Mouse (Mus musculus) thymus, postnatal 4 days (tissue): ENCODE results near the gene Qtrt1.

ENCODE experiments used
- DNase-seq: peaks from one replicate; pipeline ENCODE4 v3.0.0; 2021

The Qtrt1 gene

DNA sequence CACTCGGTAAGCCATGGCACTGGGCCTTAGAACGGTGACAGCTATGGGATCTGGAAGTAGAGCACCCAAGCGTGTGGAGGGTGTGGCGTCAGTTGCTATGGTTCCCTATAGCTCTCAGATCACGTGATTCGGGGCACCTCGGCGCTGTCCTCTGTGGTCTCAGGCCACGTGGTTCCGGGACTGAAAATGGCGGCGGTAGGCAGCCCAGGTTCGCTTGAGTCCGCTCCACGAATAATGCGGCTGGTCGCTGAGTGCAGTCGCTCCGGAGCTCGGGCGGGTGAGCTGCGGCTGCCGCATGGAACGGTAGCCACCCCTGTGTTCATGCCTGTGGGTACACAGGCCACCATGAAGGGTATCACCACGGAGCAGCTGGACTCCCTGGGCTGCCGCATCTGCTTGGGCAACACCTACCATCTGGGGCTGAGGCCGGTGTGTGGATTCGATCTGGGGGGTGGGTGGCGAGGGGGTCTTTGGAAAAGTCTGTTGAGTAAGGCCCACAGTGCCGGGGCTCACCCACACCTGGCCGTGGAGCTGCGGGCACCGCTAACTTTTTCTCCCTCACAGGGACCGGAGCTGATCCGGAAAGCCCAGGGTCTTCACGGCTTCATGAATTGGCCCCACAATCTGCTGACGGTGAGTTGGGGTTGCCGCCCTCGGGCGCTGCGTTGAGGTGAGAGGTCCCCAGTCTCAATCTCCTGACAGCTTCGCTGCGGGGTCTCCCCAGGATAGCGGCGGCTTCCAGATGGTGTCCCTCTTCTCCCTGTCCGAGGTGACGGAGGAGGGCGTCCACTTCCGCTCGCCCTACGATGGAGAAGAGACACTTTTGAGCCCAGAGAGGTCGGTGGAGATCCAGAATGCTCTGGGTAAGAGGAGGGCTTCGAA is at the start of gene Qtrt1:
TSS of gene Qtrt1 (plus strand) at position 169 of the 882 bp plus-strand sequence.
- peak; percentile 80 for DNase-seq

DNA sequence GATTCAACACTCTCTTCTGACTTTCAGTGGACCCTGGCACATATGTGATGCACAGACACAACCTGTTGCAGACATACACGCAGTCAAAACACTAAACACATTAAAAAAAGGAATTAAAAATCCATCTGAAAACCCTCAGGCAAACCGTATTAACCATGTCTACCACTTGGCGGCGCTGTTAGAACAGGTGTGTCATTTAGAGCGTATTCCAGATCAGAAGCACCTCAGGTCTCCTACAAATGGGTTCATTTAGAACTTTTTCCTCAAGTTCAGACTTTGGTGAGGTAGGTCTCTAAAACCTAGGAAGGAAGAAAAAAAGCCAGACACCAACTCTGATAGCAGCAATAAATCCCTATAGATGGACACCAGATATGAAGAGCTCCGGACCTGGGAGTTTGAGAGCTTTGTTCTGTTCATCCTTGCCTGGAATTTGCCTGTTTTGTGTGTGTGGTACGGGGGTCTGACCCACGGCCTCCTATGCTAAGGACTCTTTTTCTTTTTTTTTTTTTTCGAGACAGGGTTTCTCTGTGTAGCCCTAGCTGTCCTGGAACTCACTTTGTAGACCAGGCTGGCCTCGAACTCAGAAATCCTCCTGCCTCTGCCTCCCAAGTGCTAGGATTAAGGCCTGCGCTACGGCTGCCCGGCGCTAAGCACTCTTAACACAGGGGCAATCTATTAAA is 45.0 kb upstream of the Qtrt1 start:
- peak; percentile 91 for DNase-seq

DNA sequence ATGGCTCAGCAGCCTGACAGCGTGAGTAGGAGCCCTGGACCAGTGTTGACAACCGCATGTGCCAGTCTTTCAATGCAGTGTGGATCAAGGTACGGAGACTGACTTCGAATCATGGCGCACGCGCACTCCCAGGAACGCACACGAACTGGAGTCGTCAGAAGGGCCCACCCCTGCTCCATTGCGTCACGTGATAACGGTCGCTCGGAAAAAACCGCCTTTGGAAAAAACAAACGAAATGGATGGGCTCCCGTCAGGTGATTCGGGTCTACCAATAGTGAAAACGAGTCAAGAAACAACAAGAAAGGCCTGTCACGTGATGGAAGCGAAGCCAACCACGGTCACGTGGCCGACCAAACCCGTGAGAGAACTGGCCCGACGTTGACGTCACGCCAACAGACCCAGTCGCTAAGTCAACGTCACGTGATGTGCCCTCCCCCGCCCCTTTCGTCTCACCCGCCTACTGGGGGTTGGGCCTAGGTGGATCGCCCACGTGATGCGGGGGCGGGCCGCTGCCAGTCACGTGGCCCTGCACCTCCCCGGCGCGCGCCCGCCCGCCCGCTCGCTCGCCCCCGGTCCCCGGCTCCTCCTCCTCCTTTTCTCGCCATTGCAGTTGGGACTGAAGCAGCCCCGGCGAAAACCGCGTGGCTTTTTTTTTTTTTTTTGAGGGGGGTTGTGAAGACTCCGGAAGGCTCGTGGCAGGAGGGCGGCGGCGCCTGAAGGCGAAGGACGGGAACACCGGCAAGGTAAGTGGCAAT is 44.1 kb upstream of the Qtrt1 start, which contains the start of gene Ilf3:
TSS of gene Ilf3 (plus strand) at position 515 of the 755 bp plus-strand sequence.
- peak; percentile 99 for DNase-seq

DNA sequence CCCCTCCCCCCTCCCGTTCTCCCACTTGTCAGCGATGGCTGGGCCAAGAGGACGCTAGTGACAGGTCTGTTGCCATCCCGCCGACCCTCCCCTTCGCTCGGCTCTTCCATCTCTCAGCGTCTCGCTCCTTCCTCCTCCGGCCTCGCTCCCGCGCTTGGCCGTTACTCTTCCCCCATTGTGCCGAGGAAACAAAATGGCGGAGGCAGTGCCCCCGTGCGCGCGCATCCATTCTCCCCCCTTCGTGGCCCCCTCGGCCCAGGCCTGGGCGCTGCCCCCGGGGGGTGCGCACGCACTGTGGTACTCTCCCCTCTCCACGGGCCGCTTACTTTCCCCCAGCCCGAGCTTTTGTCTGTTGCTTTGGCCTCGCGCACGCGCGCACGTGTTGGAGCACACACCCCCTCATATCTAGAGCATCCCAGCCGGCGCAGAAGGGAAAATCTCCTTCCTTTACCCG is 43.5 kb upstream of the Qtrt1 start:
- peak; percentile 93 for DNase-seq

DNA sequence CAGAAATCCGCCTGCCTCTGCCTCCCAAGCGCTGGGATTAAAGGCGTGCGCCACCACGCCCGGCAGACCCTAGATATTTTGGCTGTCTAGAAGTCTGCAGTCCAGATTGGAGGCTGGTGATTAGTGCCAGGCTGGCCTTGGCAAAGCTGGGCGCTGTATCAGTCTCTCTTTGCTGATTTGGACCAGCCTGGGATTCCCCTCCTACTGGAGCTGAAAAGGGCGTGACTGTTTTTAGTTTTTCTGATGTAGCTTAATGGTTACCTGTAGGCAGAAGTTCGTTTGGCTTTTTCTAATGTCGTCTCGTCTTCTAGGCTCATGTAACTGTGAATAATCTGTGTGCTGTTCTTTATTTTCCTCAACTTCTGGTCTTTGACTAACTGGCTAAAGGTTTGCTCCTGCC is 42.6 kb upstream of the Qtrt1 start:
- no peak for DNase-seq

DNA sequence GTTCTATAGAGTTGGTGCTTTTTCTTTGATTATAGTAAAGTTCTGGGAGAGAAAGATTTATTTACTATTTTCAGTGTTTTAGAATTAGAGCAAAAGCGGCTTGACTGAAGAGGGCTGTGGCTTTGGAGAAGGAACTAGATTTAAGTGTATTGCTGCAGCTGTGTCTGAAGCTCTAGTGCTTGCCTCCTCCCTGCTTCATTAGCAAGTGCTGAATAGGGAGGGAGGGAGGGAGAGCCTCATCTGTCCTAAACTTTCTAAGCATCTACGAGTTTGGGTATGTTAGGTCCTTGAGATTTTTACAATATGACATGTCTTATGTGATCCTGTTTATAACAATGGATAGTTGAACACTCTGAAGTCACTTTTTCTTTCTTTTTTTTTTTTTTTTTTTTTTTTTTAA is 40.8 kb upstream of the Qtrt1 start:
- no peak for DNase-seq

DNA sequence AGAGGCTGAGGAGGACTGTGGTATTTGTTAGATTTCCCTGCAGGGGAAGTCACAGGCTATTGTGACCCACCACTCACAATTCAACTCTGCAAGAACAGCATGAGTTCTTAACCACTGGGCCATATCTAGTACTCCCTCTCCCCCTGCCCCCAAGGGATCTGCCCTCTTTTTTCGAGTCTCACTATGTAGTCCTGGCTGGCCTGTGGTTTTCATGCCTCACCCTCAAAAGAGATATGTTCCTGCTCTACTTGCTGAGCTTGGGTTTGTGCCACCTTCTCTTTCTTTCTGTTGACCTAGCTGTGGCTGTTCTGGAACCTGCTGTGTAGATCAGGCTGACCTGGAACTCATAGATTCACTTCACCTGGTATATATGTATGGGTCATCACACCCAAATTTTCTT is 39.1 kb upstream of the Qtrt1 start:
- DNase-seq, result no peak

DNA sequence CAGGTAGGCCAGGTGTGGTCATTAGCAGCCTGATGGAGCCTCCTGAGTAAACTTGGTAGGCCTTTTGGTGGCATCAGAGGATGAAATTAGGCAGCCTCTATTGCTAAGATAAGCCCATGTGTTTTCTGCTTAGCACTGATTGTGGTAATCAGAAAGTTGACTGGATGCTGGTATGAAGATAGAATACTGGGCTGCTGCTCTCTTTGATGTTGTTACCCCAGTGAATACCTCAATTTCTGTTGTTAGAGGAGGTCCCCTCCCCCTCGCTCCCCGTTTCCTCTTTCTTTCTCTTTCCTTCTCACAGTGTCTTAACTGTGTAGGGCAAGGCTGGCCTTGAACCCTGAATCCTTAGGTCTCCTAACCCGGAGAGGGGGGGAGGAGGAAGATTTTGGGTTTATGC is 32.4 kb upstream of the Qtrt1 start:
- DNase-seq, result peak; percentile 50

DNA sequence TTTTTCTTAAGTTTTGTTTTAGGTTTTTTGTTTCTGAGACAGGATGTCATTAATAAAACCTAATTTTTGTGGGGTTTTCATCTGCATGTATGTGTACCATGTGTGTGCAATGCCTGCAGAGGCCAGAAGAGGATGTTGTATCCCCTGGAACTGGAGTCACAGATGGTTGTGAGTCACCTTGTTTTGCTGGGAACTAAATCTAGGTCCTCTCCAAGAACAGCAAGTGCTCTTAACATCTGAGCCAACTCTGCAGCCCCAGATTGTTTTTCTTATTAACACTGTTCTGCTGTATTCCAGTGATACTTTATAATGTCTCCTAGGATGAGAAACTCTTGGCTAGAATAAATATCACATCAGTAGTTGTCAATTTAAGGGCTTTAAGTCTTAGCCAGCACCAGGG is 30.8 kb upstream of the Qtrt1 start:
- DNase-seq, result no peak

DNA sequence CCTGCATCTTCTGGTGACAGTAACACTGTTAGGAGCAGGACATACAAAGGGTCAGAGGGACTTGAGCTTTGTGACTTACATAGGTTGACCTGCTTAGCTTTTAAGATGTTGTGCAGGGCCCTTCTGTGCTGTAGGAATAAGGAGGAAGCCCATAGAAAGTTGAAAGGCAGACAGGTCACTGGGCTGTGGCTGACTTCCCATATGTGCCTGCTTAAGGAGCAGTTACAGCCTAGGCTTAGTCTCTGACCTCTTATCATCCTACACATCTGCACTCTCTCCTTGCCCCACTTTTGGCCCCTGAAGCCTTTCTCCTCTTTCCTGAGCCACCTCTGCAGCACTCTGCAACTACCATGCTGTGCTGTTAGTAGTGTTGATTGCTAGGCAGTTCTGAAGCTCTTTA is 27.7 kb upstream of the Qtrt1 start:
- no peak for DNase-seq

DNA sequence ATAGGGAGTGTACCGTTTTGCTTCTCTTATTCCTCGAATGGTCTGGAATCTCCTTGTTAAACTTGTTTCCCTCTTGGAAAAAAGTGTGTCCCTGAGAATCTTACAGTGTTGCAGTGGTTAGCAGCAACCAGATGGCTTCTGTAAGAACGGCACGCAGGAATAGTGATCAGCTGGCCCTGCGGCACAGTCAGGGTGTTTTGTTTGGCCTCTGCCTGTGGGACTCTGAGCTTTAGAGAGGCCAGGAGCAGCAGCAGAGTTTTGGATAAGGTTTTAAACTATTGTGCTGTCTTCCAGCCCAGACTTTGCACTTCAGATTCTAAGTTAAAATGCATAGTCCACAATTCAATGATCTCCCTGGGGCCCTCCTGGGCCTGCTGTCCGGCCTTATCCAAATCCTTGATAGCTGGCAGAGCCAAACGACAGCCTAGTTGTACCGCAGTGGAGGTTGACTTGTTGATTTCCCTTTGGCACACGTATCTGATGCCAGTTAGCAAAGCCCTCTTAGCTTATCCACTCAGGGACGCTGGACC is 18.9 kb upstream of the Qtrt1 start:
- no peak for DNase-seq

DNA sequence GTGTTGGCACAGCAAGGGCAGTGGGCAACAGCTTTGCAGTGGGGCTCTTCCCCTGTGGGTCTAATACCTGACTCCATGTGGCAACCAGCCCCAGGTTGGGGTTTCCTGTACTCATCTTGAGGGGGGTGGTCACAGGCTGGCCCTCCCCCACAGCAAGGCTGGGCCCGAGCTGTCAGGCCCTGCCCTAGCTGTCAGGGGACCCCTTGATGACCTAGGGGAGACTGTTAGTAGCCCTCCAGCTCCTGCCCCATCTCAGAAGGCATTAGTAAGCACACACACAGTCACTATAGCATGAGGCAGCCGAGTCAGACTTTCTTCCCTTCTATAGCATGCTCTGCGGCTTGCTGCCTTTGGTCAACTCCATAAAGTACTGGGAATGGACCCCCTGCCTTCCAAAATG is 15.9 kb upstream of the Qtrt1 start:
- DNase-seq, result no peak

DNA sequence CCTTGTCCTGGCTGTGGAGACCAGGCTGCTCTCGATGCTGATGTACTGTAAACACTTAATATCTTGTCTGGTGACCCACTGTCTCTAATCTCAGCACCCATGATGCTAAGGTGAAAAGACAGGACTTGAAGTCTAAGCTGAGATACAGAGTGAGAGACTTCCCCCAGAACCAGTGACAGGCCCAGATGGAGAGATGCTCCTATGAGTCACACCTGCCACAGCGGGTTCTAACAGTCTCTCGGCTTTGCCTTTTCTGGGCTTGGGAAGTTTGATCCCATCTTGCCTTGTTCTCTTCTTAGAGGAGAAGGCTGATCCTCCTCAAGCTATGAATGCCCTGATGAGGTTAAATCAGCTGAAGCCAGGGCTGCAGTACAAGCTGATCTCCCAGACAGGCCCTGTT is 14.5 kb upstream of the Qtrt1 start:
- no peak for DNase-seq

DNA sequence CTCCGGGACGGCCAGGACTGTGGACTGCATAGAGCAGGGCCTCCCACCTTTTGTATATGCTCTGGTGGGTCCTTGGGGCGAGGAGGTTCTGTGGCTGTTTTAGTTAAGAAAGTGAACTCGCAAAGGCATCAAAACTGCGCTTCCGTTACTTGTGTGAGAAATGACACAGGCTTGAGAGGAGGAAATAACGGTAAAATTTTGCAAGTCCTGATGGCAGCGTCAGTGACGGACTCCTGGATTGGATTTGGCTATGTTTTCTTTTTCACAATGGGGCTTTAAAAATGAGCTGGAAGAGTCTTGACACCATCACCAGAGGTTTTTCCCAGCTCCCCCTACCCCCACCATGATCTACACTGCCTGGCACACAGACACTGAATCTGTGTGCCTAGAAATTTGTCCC is 10.6 kb upstream of the Qtrt1 start:
- no peak for DNase-seq

DNA sequence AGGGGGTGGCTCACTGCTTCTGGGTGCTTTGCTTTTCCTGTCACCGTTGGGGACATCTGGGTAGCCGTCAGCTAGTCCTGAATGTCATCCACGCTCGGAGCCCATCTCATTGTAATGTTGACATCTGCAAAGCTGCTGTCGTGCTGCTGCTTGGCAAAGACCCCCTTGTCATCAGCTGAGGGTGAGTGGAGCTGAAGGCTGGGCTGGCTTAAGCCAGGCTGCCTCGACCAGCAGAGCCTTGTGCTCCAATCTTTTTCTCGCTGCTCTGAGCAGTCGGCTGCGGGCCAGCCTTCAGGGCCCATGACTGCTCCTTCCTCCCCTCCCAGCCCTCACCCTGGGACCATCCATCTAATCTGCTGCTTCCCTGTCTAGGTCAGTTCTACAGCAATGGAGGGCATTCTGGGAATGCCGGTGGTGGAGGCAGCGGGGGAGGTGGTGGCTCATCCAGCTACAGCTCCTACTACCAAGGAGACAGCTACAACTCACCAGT is 8.8 kb upstream of the Qtrt1 start:
- no peak for DNase-seq

DNA sequence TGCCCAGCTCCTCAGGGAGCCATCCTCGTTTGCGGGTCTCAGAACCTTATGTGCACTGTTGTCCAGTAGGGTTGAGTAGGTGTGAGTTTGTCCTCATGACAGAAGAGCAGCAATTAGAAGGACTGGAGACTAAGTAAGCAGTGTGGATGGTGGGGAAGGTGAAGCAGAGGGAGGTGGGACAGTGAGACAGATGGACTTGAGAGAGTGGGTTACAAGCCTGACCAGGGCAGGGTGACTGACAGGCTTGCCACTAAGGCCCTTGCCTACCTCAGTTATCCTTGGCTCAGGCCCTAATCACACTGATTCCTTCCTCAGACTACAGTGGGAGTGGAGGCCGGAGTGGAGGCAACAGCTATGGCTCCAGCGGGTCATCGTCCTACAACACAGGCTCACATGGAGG is 7.9 kb upstream of the Qtrt1 start:
- no peak for DNase-seq

DNA sequence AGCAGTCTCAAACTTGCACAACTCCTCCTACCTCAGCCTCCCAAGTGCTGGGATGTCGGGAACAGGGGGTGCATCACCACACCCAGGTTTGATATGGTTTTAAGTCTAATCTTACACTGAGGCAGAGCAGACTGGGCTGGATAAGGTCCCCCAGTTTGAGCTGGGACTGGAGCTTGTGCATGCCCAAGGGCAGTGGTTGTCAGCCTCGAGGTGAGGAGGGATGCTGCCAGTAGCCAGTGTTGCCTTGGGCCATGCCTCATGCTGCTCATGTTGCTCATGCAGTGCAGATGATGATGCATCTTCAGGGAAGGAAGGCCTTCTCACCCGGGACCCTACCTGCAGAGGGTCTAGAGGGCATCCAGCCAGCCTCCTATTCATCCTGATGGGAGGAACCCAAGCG is 6.1 kb upstream of the Qtrt1 start:
- no peak for DNase-seq

DNA sequence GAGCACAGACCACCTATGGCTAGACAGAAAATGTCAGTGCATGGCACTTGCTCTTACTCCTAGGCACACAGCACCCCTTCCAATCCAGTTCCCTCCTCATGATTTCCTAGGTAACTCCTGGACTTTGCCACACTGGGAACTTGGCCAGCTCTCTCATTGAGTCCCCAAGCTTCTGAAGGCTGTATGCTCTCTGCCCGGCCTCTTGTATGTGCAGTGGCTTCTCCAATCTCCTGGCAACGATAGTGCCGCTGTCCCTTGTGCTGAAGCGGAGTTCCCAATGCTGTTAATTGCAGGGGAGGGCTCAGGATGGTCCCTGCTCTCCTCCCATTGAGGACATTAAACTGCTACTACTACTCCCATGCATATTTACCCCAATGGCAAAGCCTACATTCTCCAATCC is 3.7 kb upstream of the Qtrt1 start:
- peak; percentile 40 for DNase-seq

DNA sequence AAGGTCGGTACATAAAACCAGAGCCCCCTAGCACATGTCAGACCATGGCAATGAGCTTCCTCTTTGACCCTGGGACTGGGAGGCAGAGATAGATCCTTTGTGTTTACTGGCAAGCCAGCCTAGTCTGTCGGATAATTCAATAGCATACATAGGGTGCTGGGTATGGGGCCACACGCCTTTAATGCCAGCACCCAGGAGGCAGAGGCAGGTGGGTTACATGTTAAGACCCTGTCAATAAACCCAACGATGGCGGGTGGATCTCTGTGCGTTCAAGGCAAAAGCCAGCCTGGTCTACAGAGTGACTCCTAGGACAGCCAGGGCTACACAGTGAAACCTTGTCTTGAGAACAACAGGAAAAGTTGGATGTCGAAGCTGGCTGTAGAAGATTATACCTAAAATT is 3.0 kb upstream of the Qtrt1 start:
- no peak for DNase-seq

DNA sequence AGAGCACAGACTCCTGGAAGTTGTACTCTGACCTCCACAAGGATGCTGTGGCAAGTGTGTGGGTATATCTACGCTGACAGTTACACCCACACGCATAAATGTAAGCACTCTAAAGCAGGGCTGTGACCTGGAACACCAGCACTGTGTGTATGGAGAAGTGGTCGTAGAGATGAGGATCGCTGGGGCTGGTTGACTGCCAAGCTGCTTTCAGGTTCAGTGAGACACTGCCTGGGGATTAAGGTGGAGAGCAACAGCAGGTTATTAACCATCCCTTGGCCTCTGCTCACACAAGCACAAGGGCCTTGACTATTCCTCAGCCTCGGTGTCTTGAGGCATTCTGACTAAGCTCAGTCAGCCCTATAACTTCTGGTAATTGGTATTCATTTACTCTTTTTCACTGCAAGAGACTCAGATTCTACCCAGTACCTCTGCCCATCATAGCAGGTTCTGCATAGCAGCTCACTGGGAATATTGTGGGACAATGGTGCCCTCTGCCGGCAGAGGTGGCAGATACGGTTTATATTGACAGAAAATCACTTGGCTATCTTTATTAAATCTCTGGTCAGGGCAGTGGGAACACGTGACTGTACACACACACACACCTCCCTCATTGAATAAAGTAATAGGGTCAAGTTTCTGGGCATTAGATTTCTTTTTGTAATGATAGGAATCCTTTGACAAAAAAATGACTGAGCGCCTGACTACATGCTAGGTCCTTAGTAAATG is 1.9 kb upstream of the Qtrt1 start:
- peak; percentile 91 for DNase-seq

DNA sequence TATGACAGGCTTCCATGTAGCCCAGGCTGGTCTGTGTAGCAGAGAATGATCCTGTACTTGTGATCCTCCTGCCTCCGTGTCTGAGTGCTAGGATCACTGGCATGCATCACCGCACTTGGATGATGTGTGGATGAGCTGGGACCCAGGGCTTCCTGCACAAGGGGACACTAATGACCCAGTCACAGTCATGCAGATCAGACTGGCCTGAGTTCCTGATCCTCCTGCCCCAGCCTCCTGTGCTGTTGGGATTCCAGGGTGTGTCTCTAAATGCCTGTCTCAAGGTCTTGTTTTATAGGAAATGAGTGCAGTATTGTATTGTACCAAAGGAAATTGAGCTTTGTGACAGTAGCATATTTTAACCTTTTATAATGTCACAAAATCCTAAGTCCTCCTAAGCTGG is 6.2 kb downstream of the Qtrt1 start:
- no peak for DNase-seq

DNA sequence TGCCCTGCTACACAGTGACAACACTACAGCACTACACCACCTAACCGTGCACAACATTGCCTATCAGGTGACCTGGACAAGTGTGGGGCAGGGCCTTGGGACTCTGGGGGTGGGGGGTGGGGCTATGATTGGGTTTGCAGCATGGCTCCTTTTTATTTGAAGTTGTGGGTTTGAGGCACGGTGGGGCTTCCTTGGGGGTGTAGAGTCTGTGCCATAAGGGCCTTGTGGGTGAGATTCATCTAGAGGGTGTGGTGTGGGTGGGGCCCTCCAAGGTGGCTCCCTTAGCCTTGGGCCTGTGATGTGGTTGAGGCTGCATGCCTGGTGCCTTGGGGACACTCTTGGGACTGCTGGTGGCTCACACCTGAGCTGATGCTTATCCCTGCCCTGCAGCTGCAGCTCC is 8.0 kb downstream of the Qtrt1 start:
- DNase-seq, result peak; percentile 59
